Mouse (Mus musculus) B cell, adult (primary cell): Measurements from ENCODE around the gene Brs3. TPM values are rescaled to one million over a fixed set of nuclear protein-coding genes. Genes with fewer than 3 reads are reported as not detected.

Experiments
- total RNA-seq: library from RNA; stranded (reverse); gene quantifications from 4 replicates; pipeline ENCODE4 v1.2.4, GENCODE M21; 2023; ENCODE audit not compliant: inconsistent age

Gene Brs3
- not detected in 4 replicates for total RNA-seq

DNA sequence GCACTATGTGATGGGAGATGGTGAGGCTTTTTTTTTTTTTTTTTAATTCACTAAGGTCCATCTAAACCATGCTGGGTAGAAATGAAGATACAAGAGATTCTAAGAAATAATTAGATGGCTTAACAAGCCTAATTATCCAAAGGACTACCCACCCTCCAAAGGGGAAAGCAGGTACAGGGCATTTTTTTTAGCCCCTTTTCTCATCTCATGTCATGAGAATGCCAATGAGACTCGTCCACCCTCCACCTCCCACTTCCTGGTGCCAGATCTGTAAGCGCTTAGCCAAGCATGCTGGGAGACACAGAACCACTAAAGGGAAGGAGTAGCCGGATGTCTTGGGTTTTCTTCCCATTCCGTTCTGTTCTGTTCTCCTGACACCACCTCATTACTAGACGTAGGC is at the start of gene Brs3:
Gene Brs3 (plus strand): TSS at position 301 of the 400 bp plus-strand sequence.

DNA sequence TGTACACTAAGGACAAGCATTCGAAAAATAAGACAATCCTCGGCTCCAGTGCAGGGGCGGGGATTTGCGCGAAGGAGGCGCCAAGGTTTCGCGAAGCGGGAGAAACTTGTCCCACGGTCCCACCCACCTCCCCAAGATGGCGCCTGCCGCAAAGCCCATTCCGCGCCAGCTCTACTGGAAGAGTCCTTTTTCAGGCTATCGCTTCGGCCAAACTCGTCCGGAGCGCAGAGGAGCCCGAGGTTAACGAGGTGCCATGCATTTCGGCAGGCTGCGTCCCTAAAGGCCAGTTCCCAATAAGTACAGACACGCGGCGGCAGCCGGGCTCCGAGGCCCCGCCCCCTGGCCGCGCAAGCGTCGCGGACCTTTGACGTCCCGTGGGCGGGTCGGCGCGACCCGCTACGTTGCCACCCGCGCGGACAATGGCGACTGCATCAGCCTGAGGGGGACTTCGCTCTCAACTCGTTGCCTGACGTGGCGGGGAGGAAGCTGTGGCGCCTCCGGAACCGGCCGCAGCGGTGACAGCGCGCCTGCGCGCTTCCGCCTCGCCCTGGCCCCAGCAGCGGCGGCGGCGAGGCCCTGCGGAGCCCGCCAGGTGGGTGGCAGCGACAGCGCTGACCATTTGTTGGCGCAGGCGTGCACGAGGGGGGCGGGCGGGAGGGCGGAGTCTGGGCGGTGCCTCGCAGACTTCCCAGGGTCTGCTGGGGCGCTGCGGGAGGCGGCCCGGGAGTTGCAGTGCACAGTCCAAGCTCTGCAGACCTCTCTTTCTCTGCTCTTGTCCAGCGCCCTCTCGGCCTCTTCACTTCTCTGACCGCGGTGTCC is 10.5 kb downstream of the Brs3 start, which contains the start of gene Htatsf1:
Gene Htatsf1 (plus strand): TSS at position 410 of the 819 bp plus-strand sequence.

DNA sequence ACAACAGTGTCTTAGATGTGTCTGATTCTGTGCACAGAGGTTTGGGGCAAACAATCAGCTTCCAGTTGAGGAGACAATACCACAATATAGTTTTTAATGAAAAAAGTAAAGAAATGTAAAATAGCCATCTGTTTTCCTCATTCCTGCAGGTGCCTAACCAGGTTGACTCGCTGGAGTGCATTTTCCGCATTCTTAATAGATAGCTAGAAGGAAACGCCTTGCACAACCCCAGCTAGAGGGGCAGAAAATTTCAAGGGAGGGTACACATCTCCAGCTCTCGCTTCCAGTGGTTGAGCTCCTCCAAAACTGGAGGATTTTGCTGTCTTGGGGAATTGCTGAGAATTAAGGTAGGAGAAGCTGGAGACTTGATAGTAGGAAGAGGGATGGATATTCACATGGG is 44.9 kb downstream of the Brs3 start, which contains the start of gene Vgll1:
Gene Vgll1 (plus strand): TSS at position 301 of the 400 bp plus-strand sequence.

Other genes with a start within 250 kb of the Brs3 start
- 0.35 to 1.5 TPM (median 0.51 TPM) in 4 replicates for gene Map7d3, start 220.7 kb upstream of the Brs3 start, total RNA-seq
- gene Adgrg4, start 172.9 kb upstream of the Brs3 start, total RNA-seq: not detected in 4 replicates
- gene Htatsf1, start 10.5 kb downstream of the Brs3 start, total RNA-seq: 33.5 to 36.6 TPM (median 35.2 TPM) in 4 replicates
- not detected in 4 replicates for gene Vgll1, start 45.0 kb downstream of the Brs3 start, total RNA-seq
- not detected in 4 replicates for gene Cd40lg, start 169.1 kb downstream of the Brs3 start, total RNA-seq